Mouse (Mus musculus) heart, embryonic 14.5 days (tissue): ENCODE data around the gene Kat2a. TPM values are rescaled to one million over a fixed set of nuclear protein-coding genes. Genes with fewer than 3 reads are reported as not detected.

ENCODE experiments used
- ATAC-seq: fragments of 200-750 bp; cut with Nextera tagmentation; 2 replicates; pipeline ENCODE4 v1.8.0; 2017; ENCODE audit warnings: low read depth, moderate TSS enrichment; ENCODE audit not compliant: insufficient number of reproducible peaks, insufficient read depth, low FRiP score
- H3K27ac ChIP-seq, 2 experiments: fragments of 200-500 bp in 1 of 2; fragments of 300-500 bp in 1 of 2; sonication (generic) in 1 of 2; replicated peaks in 1 of 2; 2 replicates each; pipeline ENCODE4 v1.5.1; 2012 to 2014; ENCODE audit warnings: low read depth in 2 of 2, low read length in 2 of 2, control low read depth in 1 of 2, mild to moderate bottlenecking in 1 of 2, mixed read lengths in 1 of 2; ENCODE audit not compliant: control insufficient read depth in 1 of 2, insufficient read depth in 1 of 2
- H3K27me3 ChIP-seq: fragments of 300-500 bp; sonication (generic); 2 replicates; pipeline ENCODE4 v1.6.1; 2014; ENCODE audit warnings: mild to moderate bottlenecking, low read length, control low read depth; ENCODE audit not compliant: control insufficient read depth, insufficient read depth
- H3K36me3 ChIP-seq: fragments of 300-500 bp; sonication (generic); 2 replicates; pipeline ENCODE4 v1.6.1; 2014; ENCODE audit warnings: mild to moderate bottlenecking, control low read depth, low read length, mixed read lengths; ENCODE audit not compliant: control insufficient read depth, insufficient read depth
- H3K4me1 ChIP-seq, 2 experiments: fragments of 200-500 bp in 1 of 2; fragments of 300-500 bp in 1 of 2; sonication (generic) in 1 of 2; 2 replicates each; pipeline ENCODE4 v1.6.1; 2012 to 2014; ENCODE audit warnings: low read length in 2 of 2, control low read depth in 1 of 2, mixed read lengths in 1 of 2; ENCODE audit not compliant: control insufficient read depth in 2 of 2, insufficient read depth in 2 of 2
- H3K4me2 ChIP-seq: fragments of 300-500 bp; sonication (generic); 2 replicates; pipeline ENCODE4 v1.6.1; 2014; ENCODE audit warnings: mild to moderate bottlenecking, low read length
- H3K4me3 ChIP-seq, 2 experiments: fragments of 200-500 bp in 1 of 2; fragments of 300-500 bp in 1 of 2; sonication (generic) in 1 of 2; 2 replicates each; pipeline ENCODE4 v1.5.1; 2012 to 2014; ENCODE audit warnings: low read length in 2 of 2, mild to moderate bottlenecking in 2 of 2, control low read depth in 1 of 2, low read depth in 1 of 2, moderate library complexity in 1 of 2; ENCODE audit not compliant: control insufficient read depth in 1 of 2, insufficient read depth in 1 of 2
- H3K9ac ChIP-seq: fragments of 300-500 bp; sonication (generic); 2 replicates; pipeline ENCODE4 v1.6.1; 2014; ENCODE audit warnings: mild to moderate bottlenecking, low read length
- H3K9me3 ChIP-seq: fragments of 300-500 bp; sonication (generic); 2 replicates; pipeline ENCODE4 v1.6.1; 2016; ENCODE audit warnings: low read length, control low read depth; ENCODE audit not compliant: control insufficient read depth
- WGBS: fragments of 180-500 bp; shearing (Covaris S2); extraction: QIAGEN DNeasy Blood & Tissue Kit; methylation state at CpG from one replicate; pipeline ENCODE4 v1.1.7; 2014; 5-methylcytosine and 5-hydroxymethylcytosine counted together
- polyA plus RNA-seq: library from polyadenylated mRNA; unstranded; fragments of >200 nt; fragmentation: Nextera tagmentation; extraction: Ambion mirVana; gene quantifications from 2 replicates; pipeline ENCODE4 v1.2.1, GENCODE M21; 2014

The Kat2a gene
- polyA plus RNA-seq, 1 experiment from 2014 or later: 29.4 TPM

DNA sequence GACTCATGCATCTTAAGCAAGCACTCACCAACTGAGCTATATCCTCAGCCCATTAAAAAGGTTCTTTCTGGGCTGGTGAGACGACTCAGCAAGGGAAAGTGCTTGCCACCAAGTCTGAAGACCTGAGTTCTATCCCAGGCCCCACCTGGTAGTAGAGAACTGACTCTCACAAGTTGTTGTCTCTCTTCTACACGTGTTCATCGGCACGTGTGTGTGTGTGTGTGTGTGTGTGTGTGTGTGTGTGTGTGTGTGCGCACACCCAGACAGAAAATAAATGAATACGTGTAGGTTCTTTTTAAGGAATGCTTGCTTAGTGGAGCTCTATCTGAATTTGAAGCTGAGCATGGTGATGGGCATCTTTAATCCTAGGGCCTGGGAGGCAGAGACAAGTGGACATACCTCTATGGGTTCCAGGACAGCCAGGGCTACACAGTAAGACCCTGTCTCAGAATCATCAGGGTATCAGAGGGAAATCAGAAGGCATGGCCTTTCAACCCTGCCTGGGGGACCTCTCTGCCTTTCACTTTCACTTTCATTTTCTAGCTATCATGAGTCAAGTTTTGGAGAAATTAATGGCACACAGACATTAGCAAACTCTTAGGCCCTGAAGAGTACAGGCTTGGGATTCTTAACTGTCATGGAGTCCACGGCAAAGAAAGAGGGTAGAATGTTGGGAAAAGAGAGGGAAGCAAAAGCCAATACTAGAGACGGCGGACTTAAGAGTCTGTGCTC lies 23.0 kb upstream of the Kat2a start:
- WGBS: 90% methylated on average over 9 of the region's 9 CpGs
- H3K4me3 ChIP-seq: peak overlapping the region in 1 of 2 experiments; percentile 9; a peak in 1 of 4 replicates
- ATAC-seq: no peak

DNA sequence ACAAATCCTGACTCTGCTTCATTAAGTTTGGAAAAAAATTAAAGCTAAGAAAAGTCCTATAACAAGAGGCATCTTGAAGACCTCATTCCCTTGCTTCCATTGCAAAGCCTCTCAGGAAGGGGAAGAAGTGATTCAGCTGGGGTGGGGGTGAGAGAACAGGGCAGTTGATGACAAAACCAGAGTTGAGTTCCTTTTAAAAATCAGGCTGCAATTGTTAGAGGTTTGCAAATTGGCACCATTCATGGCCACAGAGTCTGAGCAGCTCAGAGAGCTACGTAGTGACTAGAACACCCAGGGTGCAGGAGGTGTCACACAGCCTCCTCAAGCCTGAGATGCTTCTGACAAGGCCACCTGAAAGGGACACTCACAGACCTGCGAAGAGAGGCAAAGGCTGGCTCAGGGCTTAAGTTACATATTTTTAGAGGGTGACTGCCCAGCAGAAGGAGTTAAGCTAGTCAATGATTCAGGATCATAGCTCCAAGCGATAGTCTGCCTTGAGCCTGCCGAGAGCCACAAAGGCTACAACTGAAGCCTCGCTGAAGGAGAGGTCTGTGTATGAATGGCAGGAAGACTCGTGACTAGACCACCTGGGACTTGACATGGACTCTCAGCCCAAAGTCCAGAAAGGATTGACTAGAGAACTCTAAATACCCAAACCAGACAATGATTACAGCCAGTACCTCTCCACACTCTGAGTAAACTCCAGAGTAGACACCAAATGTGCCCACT lies 18.4 kb upstream of the Kat2a start:
- peaks cover 26% of the 10 kb centered on the region; the same call in 1 of the 2 replicates for H3K36me3 ChIP-seq
- no peaks in the 10 kb centered on the region for H3K9me3 ChIP-seq
- 77% methylated on average over 6 of the region's 6 CpGs for WGBS
- no peak for ATAC-seq
- no peak overlapping the region for H3K4me2 ChIP-seq
- peaks cover 1 to 4% of the 10 kb centered on the region in 2 experiments for H3K4me1 ChIP-seq
- no peak overlapping the region for H3K9ac ChIP-seq
- no peaks in the 10 kb centered on the region for H3K27me3 ChIP-seq
- H3K27ac ChIP-seq: no peak overlapping the region
- no peak overlapping the region for H3K4me3 ChIP-seq

More for the DNA sequence above, 23.0 kb upstream of the Kat2a start:
- H3K36me3 ChIP-seq: peaks cover 10% of the 10 kb centered on the region; the same call in 1 of the 2 replicates
- no peaks in the 10 kb centered on the region for H3K27me3 ChIP-seq
- H3K4me1 ChIP-seq: peaks cover 10 to 17% of the 10 kb centered on the region in 2 experiments
- no peak overlapping the region for H3K27ac ChIP-seq
- no peaks in the 10 kb centered on the region for H3K9me3 ChIP-seq
- H3K4me2 ChIP-seq: peak overlapping the region; percentile 83
- peak overlapping the region; percentile 42; the same call in 1 of the 2 replicates for H3K9ac ChIP-seq

DNA sequence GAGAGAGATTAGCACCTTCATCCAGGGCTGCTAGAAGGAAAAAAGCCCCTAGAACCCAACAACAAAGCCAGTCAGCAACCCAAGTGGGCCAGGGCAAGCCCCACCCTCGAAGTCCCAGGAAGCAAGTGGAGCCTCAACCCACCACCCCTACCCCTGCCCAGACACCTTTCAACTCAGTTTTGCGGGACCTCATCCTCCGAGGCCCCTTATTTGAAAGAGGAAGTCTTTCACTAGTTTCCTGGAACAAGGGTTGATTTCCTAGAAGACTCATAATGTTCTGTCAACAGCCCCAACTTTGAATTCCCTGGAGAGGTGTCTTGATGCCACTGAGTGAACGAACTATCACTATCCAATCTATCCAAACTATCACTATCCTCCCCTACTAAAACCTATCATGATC lies 17.7 kb upstream of the Kat2a start:
- no peak overlapping the region for H3K4me3 ChIP-seq
- H3K36me3 ChIP-seq: peaks cover 26% of the 10 kb centered on the region; the same call in 1 of the 2 replicates
- no peak for ATAC-seq
- H3K27me3 ChIP-seq: no peaks in the 10 kb centered on the region
- H3K4me2 ChIP-seq: no peak overlapping the region
- H3K4me1 ChIP-seq: peaks cover 3 to 10% of the 10 kb centered on the region in 2 experiments
- whole genome bisulfite sequencing: 78% methylated on average over 4 of the region's 4 CpGs
- H3K9me3 ChIP-seq: no peaks in the 10 kb centered on the region
- H3K9ac ChIP-seq: no peak overlapping the region
- H3K27ac ChIP-seq: no peak overlapping the region

DNA sequence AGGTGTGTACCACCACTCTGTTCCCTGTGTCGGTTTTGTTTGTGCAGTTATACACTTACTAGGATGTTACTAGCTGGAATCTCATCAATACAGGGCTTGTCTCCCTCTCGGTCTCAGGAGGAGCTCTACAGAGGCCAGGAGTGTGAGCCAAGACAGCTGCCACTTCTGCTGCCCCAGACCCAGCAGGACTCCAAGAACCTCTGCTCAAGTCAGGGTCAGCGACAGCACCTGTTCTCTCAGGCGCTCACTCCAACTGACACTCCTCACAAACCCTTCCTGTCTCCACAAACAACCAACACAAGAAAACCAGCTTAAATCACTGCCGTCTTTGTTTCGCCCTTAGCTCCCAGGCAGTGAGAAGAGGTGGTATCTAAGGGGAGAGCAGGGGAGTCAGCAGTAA lies 16.3 kb upstream of the Kat2a start:
- 91% methylated on average over 6 of the region's 6 CpGs for WGBS
- no peak for ATAC-seq
- Histone ChIP-seq H3K27ac (no peak overlapping the region), H3K27me3 (no peaks in the 10 kb centered on the region), H3K9me3 (no peaks in the 10 kb centered on the region), H3K9ac (no peak overlapping the region), H3K4me1 (peaks cover 7 to 15% of the 10 kb centered on the region in 2 experiments), H3K36me3 (peaks cover 26% of the 10 kb centered on the region; the same call in 1 of the 2 replicates), H3K4me2 (no peak overlapping the region), H3K4me3 (no peak overlapping the region)

GRCm38 (mm10) chr11:100727201-100727600 lies 14.9 kb upstream of the Kat2a start:
- H3K4me1 ChIP-seq: peaks cover 12 to 23% of the 10 kb centered on the region in 2 experiments
- H3K27ac ChIP-seq: no peak overlapping the region
- peaks cover 17% of the 10 kb centered on the region; the same call in 1 of the 2 replicates for H3K36me3 ChIP-seq
- ATAC-seq: no peak
- no peaks in the 10 kb centered on the region for H3K27me3 ChIP-seq
- H3K9ac ChIP-seq: no peak overlapping the region
- H3K9me3 ChIP-seq: no peaks in the 10 kb centered on the region
- no peak overlapping the region for H3K4me2 ChIP-seq
- H3K4me3 ChIP-seq: no peak overlapping the region
- 89% methylated on average over 3 of the region's 3 CpGs for WGBS

GRCm38 (mm10) chr11:100724919-100725512 lies 12.8 kb upstream of the Kat2a start:
- ATAC-seq: no peak; the same call in 1 of the 2 replicates
- peak overlapping the region; percentile 6; the same call in 1 of the 2 replicates for H3K9ac ChIP-seq
- no peaks in the 10 kb centered on the region for H3K9me3 ChIP-seq
- H3K36me3 ChIP-seq: peaks cover 16% of the 10 kb centered on the region; the same call in 1 of the 2 replicates
- no peaks in the 10 kb centered on the region for H3K27me3 ChIP-seq
- H3K4me2 ChIP-seq: no peak overlapping the region
- no peak overlapping the region for H3K4me3 ChIP-seq
- peak overlapping the region; percentile 70 to 73 for H3K27ac ChIP-seq
- H3K4me1 ChIP-seq: peaks cover 32 to 45% of the 10 kb centered on the region in 2 experiments
- WGBS: 28% methylated on average over 5 of the region's 5 CpGs

GRCm38 (mm10) chr11:100722493-100723028 lies 10.3 kb upstream of the Kat2a start:
- Histone ChIP-seq H3K27me3 (no peaks in the 10 kb centered on the region), H3K4me1 (peaks cover 36 to 48% of the 10 kb centered on the region in 2 experiments), H3K4me2 (peak overlapping the region; percentile 24; the same call in 1 of the 2 replicates), H3K9me3 (no peaks in the 10 kb centered on the region), H3K9ac (peak overlapping the region; percentile 18), H3K4me3 (no peak overlapping the region), H3K36me3 (peaks cover 23% of the 10 kb centered on the region), H3K27ac (peak overlapping the region; percentile 79 to 84)
- WGBS: 47% methylated on average over 2 of the region's 2 CpGs
- ATAC-seq: no peak
